Comparison of ENCODE assay signal across 26 mouse cellular contexts in genomic region chr12:71969022-71969421, GRCm38 (mm10).
A peak's percentile ranks its signal among the peaks of the same experiment; 100 is the strongest.
DNase-seq lines count a peak whose midpoint lies in the region; ATAC-seq lines count a peak whose summit lies in the region.
"Had no signal": no experiment of that assay in that cellular context is flagged by ENCODE, and none has a peak within 500 bp of the region (broad histone marks: within the 10 kb centered on the region; RNA-seq: fewer than 3 reads in every experiment).

No protein-coding gene starts in this region.

- WGBS in forebrain, embryonic 13.5 days = 10% methylated on average over 3 of the region's 3 CpGs
- WGBS in forebrain, embryonic 14.5 days = 11% methylated on average over 3 of the region's 3 CpGs
- 58% methylated on average over 3 of the region's 3 CpGs for WGBS in heart, embryonic 12.5 days
- WGBS in kidney, embryonic 15.5 days = 10% methylated on average over 3 of the region's 3 CpGs

- H3K27me3 ChIP-seq in forebrain, embryonic 13.5 days = no peaks in the 10 kb centered on the region
- H3K27me3 ChIP-seq in forebrain, embryonic 14.5 days (replicated peaks; ENCODE audit: control insufficient read depth, insufficient read depth, low read length) = no peaks in the 10 kb centered on the region
- H3K27me3 ChIP-seq in heart, embryonic 12.5 days (replicated peaks) = no peaks in the 10 kb centered on the region
- no peaks in the 10 kb centered on the region for H3K27me3 ChIP-seq in kidney, embryonic 15.5 days
- H3K27me3 ChIP-seq: embryonic facial prominence, embryonic 13.5 days; hindbrain, embryonic 12.5 days; liver, embryonic 12.5 days; stomach, embryonic 15.5 days had no signal

- H3K36me3 ChIP-seq in forebrain, embryonic 13.5 days (ENCODE audit: poor library complexity, severe bottlenecking) = peaks cover 35% of the 10 kb centered on the region
- H3K36me3 ChIP-seq in forebrain, embryonic 14.5 days (ENCODE audit: control insufficient read depth, insufficient read depth, low read length) = peaks cover 31% of the 10 kb centered on the region
- H3K36me3 ChIP-seq in heart, embryonic 12.5 days = peaks cover 41% of the 10 kb centered on the region
- H3K36me3 ChIP-seq in kidney, embryonic 15.5 days = peaks cover 4% of the 10 kb centered on the region; the same call in 1 of the 2 replicates

- intact Hi-C loops in left cerebral cortex, postnatal 4 days (cut with DNase I) = no loop called here

- peaks cover 24% of the 10 kb centered on the region for H3K4me1 ChIP-seq in forebrain, embryonic 13.5 days
- peaks cover 5% of the 10 kb centered on the region for H3K4me1 ChIP-seq in forebrain, embryonic 14.5 days (ENCODE audit: control insufficient read depth, insufficient read depth, low read length)
- H3K4me1 ChIP-seq in heart, embryonic 12.5 days (replicated peaks) = peaks cover 61% of the 10 kb centered on the region
- H3K4me1 ChIP-seq in kidney, embryonic 15.5 days = peaks cover 38% of the 10 kb centered on the region

- H3K4me2 ChIP-seq in forebrain, embryonic 13.5 days = no peak overlapping the region
- no peak overlapping the region for H3K4me2 ChIP-seq in forebrain, embryonic 14.5 days (ENCODE audit: low read length)
- H3K4me2 ChIP-seq in heart, embryonic 12.5 days = no peak overlapping the region
- no peak overlapping the region for H3K4me2 ChIP-seq in kidney, embryonic 15.5 days
- H3K4me2 ChIP-seq: embryonic facial prominence, embryonic 13.5 days; hindbrain, embryonic 12.5 days; liver, embryonic 12.5 days; midbrain, embryonic 11.5 days; stomach, embryonic 15.5 days had no signal

- no peak overlapping the region for H3K4me3 ChIP-seq in forebrain, embryonic 13.5 days
- no peak overlapping the region for H3K4me3 ChIP-seq in forebrain, embryonic 14.5 days (ENCODE audit: low read depth, low read length)
- no peak overlapping the region for H3K4me3 ChIP-seq in heart, embryonic 12.5 days
- no peak overlapping the region for H3K4me3 ChIP-seq in kidney, embryonic 15.5 days (replicated peaks)
- H3K4me3 ChIP-seq: embryonic facial prominence, embryonic 13.5 days; hindbrain, embryonic 12.5 days; liver, embryonic 12.5 days; stomach, embryonic 15.5 days had no signal

- H3K27ac ChIP-seq in forebrain, embryonic 13.5 days = peak overlapping the region; percentile 7; the same call in 1 of the 2 replicates
- no peak overlapping the region for H3K27ac ChIP-seq in forebrain, embryonic 14.5 days (ENCODE audit: low read depth, low read length)
- H3K27ac ChIP-seq in heart, embryonic 12.5 days (ENCODE audit: poor library complexity, severe bottlenecking) = 0 out of 2 replicates have a peak overlapping the region, but pooled peaks have one; percentile 23
- no peak overlapping the region for H3K27ac ChIP-seq in kidney, embryonic 15.5 days
- H3K27ac ChIP-seq: hindbrain, embryonic 12.5 days; liver, embryonic 12.5 days; stomach, embryonic 15.5 days had no signal

- ATAC-seq in forebrain, embryonic 13.5 days = no peak
- ATAC-seq in forebrain, embryonic 14.5 days = no peak
- ATAC-seq in heart, embryonic 12.5 days (ENCODE audit: insufficient number of reproducible peaks, low FRiP score) = no peak
- ATAC-seq in kidney, embryonic 15.5 days (replicated peaks; ENCODE audit: low FRiP score) = peak; percentile 36; the same call in 1 of the 2 replicates
- peak; percentile 23; the same call in 1 of the 2 replicates for ATAC-seq in granulocyte monocyte progenitor cell, adult 5-6 weeks (replicated peaks; ENCODE audit: poor library complexity, severe bottlenecking)
- ATAC-seq: activated CD4-positive, CD25-positive, alpha-beta regulatory T cell, adult 4 months; inflammation-experienced regulatory T-cells, adult 6 months; liver, embryonic 12.5 days had no signal

- no peak for DNase-seq in forebrain, embryonic 14.5 days (ENCODE audit: low spot score)
- no peak for DNase-seq in heart, adult 9 months (ENCODE audit: low spot score in 2 of 2)
- DNase-seq in kidney, postnatal 36 days = no peak
- DNase-seq in left cerebral cortex, postnatal 4 days = no peak
- DNase-seq: adrenal gland, postnatal 14 days; cerebellum, adult 11 months; cerebellum, postnatal 10 days; gastrocnemius, postnatal 25 days; kidney, postnatal 10 days; lung, adult 2 months; lung, postnatal 4 days; right cerebral cortex, postnatal 25 days; thymus, adult 18-20 months; thymus, postnatal 4 days had no signal

- no peak overlapping the region for H3K9ac ChIP-seq in forebrain, embryonic 13.5 days
- no peak overlapping the region for H3K9ac ChIP-seq in forebrain, embryonic 14.5 days (ENCODE audit: low read length)
- H3K9ac ChIP-seq in heart, embryonic 12.5 days = peak overlapping the region; percentile 14; the same call in 1 of the 2 replicates
- no peak overlapping the region for H3K9ac ChIP-seq in kidney, embryonic 15.5 days
- H3K9ac ChIP-seq: embryonic facial prominence, embryonic 13.5 days; hindbrain, embryonic 12.5 days; liver, embryonic 12.5 days; stomach, embryonic 15.5 days had no signal

- H3K9me3 ChIP-seq in forebrain, embryonic 13.5 days (replicated peaks) = no peaks in the 10 kb centered on the region
- H3K9me3 ChIP-seq in forebrain, embryonic 14.5 days (replicated peaks; ENCODE audit: control insufficient read depth, low read length) = no peaks in the 10 kb centered on the region
- H3K9me3 ChIP-seq in heart, embryonic 12.5 days (replicated peaks) = no peaks in the 10 kb centered on the region
- H3K9me3 ChIP-seq in kidney, embryonic 15.5 days (replicated peaks) = no peaks in the 10 kb centered on the region
- H3K9me3 ChIP-seq: embryonic facial prominence, embryonic 13.5 days; G1E; hindbrain, embryonic 12.5 days; liver, embryonic 12.5 days; stomach, embryonic 15.5 days had no signal

Comparison
In these comparisons a context has a peak if more than half of its experiments do, and no peak if none do; other contexts are left out.
1. H3K27ac ChIP-seq: peak in forebrain, embryonic 13.5 days (single experiment) and heart, embryonic 12.5 days (single experiment); none in forebrain, embryonic 14.5 days (single experiment) and kidney, embryonic 15.5 days (single experiment).
2. ATAC-seq: peak in kidney, embryonic 15.5 days (single experiment) and granulocyte monocyte progenitor cell, adult 5-6 weeks (single experiment); none in forebrain, embryonic 13.5 days (single experiment), forebrain, embryonic 14.5 days (single experiment) and heart, embryonic 12.5 days (single experiment).